ENCODE assay signal across 8 mouse cellular contexts in the genomic region with DNA sequence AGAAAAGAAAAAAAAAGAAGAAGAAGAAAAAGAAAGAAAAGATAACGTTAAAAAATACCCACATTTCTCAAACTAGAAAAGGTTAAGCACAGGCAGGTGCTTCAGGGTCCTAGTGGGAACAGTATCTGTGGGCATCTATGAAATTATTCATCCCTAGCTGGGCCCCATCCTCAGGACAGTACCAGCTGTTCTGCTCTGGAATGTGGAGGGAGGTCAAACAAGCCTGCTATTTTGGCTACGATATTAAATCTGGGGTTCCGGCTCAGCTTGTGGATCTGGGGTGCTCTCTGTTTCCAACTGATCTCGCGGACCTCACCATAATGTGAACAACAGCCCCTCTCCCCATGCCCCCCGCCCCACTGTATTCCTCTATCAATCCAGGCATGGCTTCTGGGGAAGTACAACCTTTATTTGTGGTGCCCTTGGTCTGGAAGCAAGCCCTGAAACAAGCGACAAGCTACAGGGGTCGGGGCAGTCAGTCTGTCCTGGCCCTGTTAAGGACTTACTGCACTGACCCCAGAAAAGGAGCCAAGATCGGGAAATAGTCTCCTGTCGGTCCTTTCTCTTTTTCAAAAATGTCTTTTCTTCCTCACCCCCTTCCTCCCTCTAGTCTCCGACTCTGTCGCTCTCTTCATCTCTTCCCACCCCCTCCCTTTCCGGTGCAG. TPM values are rescaled to one million over a fixed set of nuclear protein-coding genes. Genes with fewer than 3 reads are reported as not detected.
DNase-seq lines count a peak whose midpoint lies in the region; ATAC-seq and TF ChIP-seq lines count a peak whose summit lies in the region.

No protein-coding gene starts in this region.

- peaks cover 1% of the 10 kb centered on the region for H3K4me1 ChIP-seq in heart, adult 2 months (ENCODE audit: control insufficient read depth, insufficient read depth, low read length)
- no peaks in the 10 kb centered on the region for H3K4me1 ChIP-seq in ES-Bruce4 (ENCODE audit: control insufficient read depth, insufficient read depth, low read length)
- H3K4me1 ChIP-seq in hindbrain, embryonic 12.5 days: peaks cover 15% of the 10 kb centered on the region
- H3K4me1 ChIP-seq in midbrain, embryonic 11.5 days (ENCODE audit: control insufficient read depth, insufficient read depth, low read length): peaks cover 8% of the 10 kb centered on the region

- H3K9ac ChIP-seq in heart, adult 2 months (ENCODE audit: low read depth, low read length): peak overlapping the region; percentile 78
- peak overlapping the region; percentile 36 for H3K9ac ChIP-seq in ES-Bruce4 (ENCODE audit: low read depth, poor library complexity, severe bottlenecking)
- no peak overlapping the region; the same call in 1 of the 2 replicates for H3K9ac ChIP-seq in hindbrain, embryonic 12.5 days
- H3K9ac ChIP-seq in midbrain, embryonic 11.5 days (ENCODE audit: low read length): peak overlapping the region; percentile 69

- peak overlapping the region; percentile 92 for H3K27ac ChIP-seq in heart, adult 2 months
- no peak overlapping the region for H3K27ac ChIP-seq in ES-Bruce4 (ENCODE audit: insufficient read depth, low read length)
- H3K27ac ChIP-seq in hindbrain, embryonic 12.5 days: no peak overlapping the region
- no peak overlapping the region for H3K27ac ChIP-seq in midbrain, embryonic 11.5 days (ENCODE audit: low read depth, low read length)

- intact Hi-C loops in heart, adult 2 months (cut with DNase I): no loop called here
- intact Hi-C loops in heart, postnatal 25 days (cut with DNase I): no loop called here

- peak overlapping the region; percentile 87 for H3K4me2 ChIP-seq in hindbrain, embryonic 12.5 days (replicated peaks)
- H3K4me2 ChIP-seq in midbrain, embryonic 11.5 days: peak overlapping the region; percentile 95

- H3K9me3 ChIP-seq in ES-Bruce4 (replicated peaks; ENCODE audit: control insufficient read depth, insufficient read depth, low read length, poor library complexity, severe bottlenecking): no peaks in the 10 kb centered on the region
- H3K9me3 ChIP-seq in hindbrain, embryonic 12.5 days (replicated peaks): no peaks in the 10 kb centered on the region
- H3K9me3 ChIP-seq in midbrain, embryonic 11.5 days (ENCODE audit: control insufficient read depth, low read length): no peaks in the 10 kb centered on the region

- no peak for TF ChIP-seq EP300 in heart, adult 2 months (IDR thresholded peaks at IDR 0.05; ENCODE audit: insufficient read depth, low read depth, low read length)
- no peak for TF ChIP-seq EP300 in ES-Bruce4 (IDR thresholded peaks at IDR 0.05; ENCODE audit: insufficient read depth, low read depth, low read length)

- TF ChIP-seq CTCF in heart, adult 2 months (IDR thresholded peaks at IDR 0.05): no peak
- TF ChIP-seq CTCF in ES-Bruce4 (IDR thresholded peaks at IDR 0.05; ENCODE audit: low read depth, low read length): no peak

- H3K79me2 ChIP-seq in heart, adult 2 months (replicated peaks; ENCODE audit: control insufficient read depth, insufficient read depth, low read length): no peaks in the 10 kb centered on the region

- WGBS in heart, adult 2 months: 24% methylated on average over 13 of the region's 13 CpGs
- 25% methylated on average over 13 of the region's 13 CpGs for WGBS in hindbrain, embryonic 12.5 days
- 27% methylated on average over 13 of the region's 13 CpGs for WGBS in midbrain, embryonic 11.5 days

- DNase-seq in heart, adult 2 months: peak in 1 of 2 experiments; percentile 7
- no peak for DNase-seq in heart, postnatal 25 days (ENCODE audit: low spot score)
- DNase-seq in midbrain, embryonic 11.5 days (ENCODE audit: low spot score, missing footprints): no peak
- no peak for DNase-seq in thymus, postnatal 36 days
- DNase-seq in spleen, adult 12 weeks (ENCODE audit: low spot score): no peak
- DNase-seq in left cerebral cortex, adult 8-10 months (ENCODE audit: low spot score in 2 of 2): no peak

- peak; percentile 23; the same call in 1 of the 2 replicates for ATAC-seq in hindbrain, embryonic 12.5 days (ENCODE audit: low FRiP score)
- peak; percentile 43; the same call in 1 of the 2 replicates for ATAC-seq in midbrain, embryonic 11.5 days (ENCODE audit: low FRiP score)

- H3K36me3 ChIP-seq in heart, adult 2 months (ENCODE audit: control insufficient read depth, insufficient read depth, low read length): no peaks in the 10 kb centered on the region
- no peaks in the 10 kb centered on the region for H3K36me3 ChIP-seq in ES-Bruce4 (ENCODE audit: control insufficient read depth, insufficient read depth, low read length, poor library complexity, severe bottlenecking)
- no peaks in the 10 kb centered on the region for H3K36me3 ChIP-seq in hindbrain, embryonic 12.5 days
- H3K36me3 ChIP-seq in midbrain, embryonic 11.5 days (ENCODE audit: control insufficient read depth, insufficient read depth, low read length): no peaks in the 10 kb centered on the region

- TF ChIP-seq POLR2A in heart, adult 2 months (IDR thresholded peaks at IDR 0.05; ENCODE audit: insufficient read depth, low read depth, low read length): no peak
- TF ChIP-seq POLR2A in ES-Bruce4 (IDR thresholded peaks at IDR 0.05; ENCODE audit: insufficient read depth, low read length): no peak

- peak overlapping the region; percentile 64 for H3K4me3 ChIP-seq in heart, adult 2 months
- H3K4me3 ChIP-seq in ES-Bruce4 (ENCODE audit: low read depth, low read length): peak overlapping the region; percentile 60; the same call in 1 of the 2 replicates
- H3K4me3 ChIP-seq in hindbrain, embryonic 12.5 days: peak overlapping the region; percentile 48
- peak overlapping the region; percentile 53 for H3K4me3 ChIP-seq in midbrain, embryonic 11.5 days (ENCODE audit: low read depth, low read length)

- no peaks in the 10 kb centered on the region for H3K27me3 ChIP-seq in heart, adult 2 months (ENCODE audit: control insufficient read depth, insufficient read depth, low read length)
- H3K27me3 ChIP-seq in ES-Bruce4 (ENCODE audit: control insufficient read depth, insufficient read depth, low read length, poor library complexity, severe bottlenecking): no peaks in the 10 kb centered on the region; the same call in 1 of the 2 replicates
- peaks cover 33% of the 10 kb centered on the region for H3K27me3 ChIP-seq in hindbrain, embryonic 12.5 days
- peaks cover 7% of the 10 kb centered on the region for H3K27me3 ChIP-seq in midbrain, embryonic 11.5 days (ENCODE audit: control insufficient read depth, insufficient read depth, low read length)

RNA-seq across cellular contexts. Expression of a gene that starts 0.4 kb away (rescaled TPM):
- 1 to 10 TPM; 1.0 to 1.1 TPM for total RNA-seq in heart, adult 2 months (2021)
- polyA plus RNA-seq in heart, adult 2 months (2012; rRNA removed): 4.0 and 4.3 TPM in 2 replicates
- total RNA-seq in heart, postnatal 25 days (2021): 1 to 10 TPM in 1 of 2 experiments, under 1 TPM in 1; 0.75 to 1.6 TPM
- polyA plus RNA-seq in ES-Bruce4 (2011; ENCODE audit: insufficient read depth, insufficient read length, low read depth, missing spikeins): 0.48 and 0.53 TPM in 2 replicates
- polyA plus RNA-seq in hindbrain, embryonic 12.5 days (2016; fragmentation: Nextera tagmentation; extraction: Ambion mirVana): 2.1 and 2.4 TPM in 2 replicates
- 1.1 and 1.6 TPM in 2 replicates for polyA plus RNA-seq in midbrain, embryonic 11.5 days (2014; fragmentation: Nextera tagmentation; extraction: Ambion mirVana)
- total RNA-seq in left cerebral cortex, adult 8-10 months (2022): 1 to 10 TPM in 2 of 4 experiments, under 1 TPM in 2; 0.80 to 1.2 (median 1.0) TPM

RNA-seq across cellular contexts. Expression of a gene that starts 50.8 kb away (rescaled TPM):
- not detected for total RNA-seq in heart, adult 2 months (2021)
- polyA plus RNA-seq in heart, adult 2 months (2012; rRNA removed): 0.43 TPM in 1 of 2 replicates, not detected in the other
- not detected for total RNA-seq in heart, postnatal 25 days (2021)
- not detected in 2 replicates for polyA plus RNA-seq in ES-Bruce4 (2011; ENCODE audit: insufficient read depth, insufficient read length, low read depth, missing spikeins)
- not detected in 2 replicates for polyA plus RNA-seq in hindbrain, embryonic 12.5 days (2016; fragmentation: Nextera tagmentation; extraction: Ambion mirVana)
- not detected in 2 replicates for polyA plus RNA-seq in midbrain, embryonic 11.5 days (2014; fragmentation: Nextera tagmentation; extraction: Ambion mirVana)
- not detected for total RNA-seq in left cerebral cortex, adult 8-10 months (2022)
